Mouse (Mus musculus) gastrocnemius, adult 18-20 months (tissue): Measurements from ENCODE around the gene Eprs. TPM values are rescaled to one million over a fixed set of nuclear protein-coding genes. Genes with fewer than 3 reads are reported as not detected.

Experiments
- DNase-seq: peaks from one replicate; pipeline ENCODE4 v3.0.0; 2021; ENCODE audit warnings: low spot score
- total RNA-seq, 2 experiments: library from RNA; stranded (reverse); gene quantifications; 2 replicates each; pipeline ENCODE4 v1.2.3; 2021

The Eprs gene
- total RNA-seq, 2 experiments from 2014 or later: 130 to 135 TPM

DNA sequence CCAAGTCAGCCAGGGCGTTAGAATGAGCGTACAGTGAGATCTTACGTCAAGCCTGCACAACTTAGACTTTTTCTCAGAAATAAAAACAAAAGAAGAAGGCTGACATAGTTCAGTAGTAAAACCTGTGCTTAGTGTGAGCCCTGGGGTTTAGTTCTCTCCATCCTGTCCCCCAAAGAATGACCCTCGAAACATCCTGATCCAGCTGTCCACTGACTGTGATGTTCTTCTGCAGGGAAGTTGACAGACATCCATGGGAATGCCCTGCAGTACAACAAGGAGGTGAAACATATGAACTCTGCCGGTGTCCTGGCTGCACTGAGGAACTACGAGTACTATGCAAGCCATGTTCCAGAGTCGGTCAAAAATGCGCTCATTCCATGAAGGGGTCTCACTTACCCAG lies 6.6 kb upstream of the Eprs start:
- no peak for DNase-seq

DNA sequence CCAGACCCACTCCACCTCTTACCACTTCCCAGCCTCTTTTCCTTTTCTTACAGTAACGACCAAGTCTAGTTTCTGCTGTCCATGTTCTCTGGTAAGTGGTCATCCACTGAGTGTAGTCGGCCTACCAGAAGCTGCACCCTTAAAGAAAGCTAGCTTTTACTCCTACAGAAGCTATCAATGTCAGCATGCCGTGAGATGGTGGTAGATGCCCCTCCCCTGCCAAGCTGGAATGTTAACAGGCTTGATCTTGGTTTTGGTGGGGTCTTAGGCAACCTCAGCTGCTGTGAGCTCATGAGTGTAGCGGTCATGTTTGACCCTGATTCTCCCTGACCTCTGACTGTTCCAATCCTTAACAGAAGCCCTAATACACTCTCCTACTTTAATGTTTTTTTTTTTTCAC lies 4.6 kb upstream of the Eprs start:
- no peak for DNase-seq

- DNase-seq: peak; percentile 56
These were observed 810 bp downstream of the Eprs start for GRCm38 (mm10) chr1:185363526-185364182.

- no peak for DNase-seq
These were observed 1.3 kb downstream of the Eprs start for GRCm38 (mm10) chr1:185364183-185364540.

- DNase-seq: peak; percentile 47
These were observed 4.5 kb downstream of the Eprs start for GRCm38 (mm10) chr1:185367383-185367782.

DNA sequence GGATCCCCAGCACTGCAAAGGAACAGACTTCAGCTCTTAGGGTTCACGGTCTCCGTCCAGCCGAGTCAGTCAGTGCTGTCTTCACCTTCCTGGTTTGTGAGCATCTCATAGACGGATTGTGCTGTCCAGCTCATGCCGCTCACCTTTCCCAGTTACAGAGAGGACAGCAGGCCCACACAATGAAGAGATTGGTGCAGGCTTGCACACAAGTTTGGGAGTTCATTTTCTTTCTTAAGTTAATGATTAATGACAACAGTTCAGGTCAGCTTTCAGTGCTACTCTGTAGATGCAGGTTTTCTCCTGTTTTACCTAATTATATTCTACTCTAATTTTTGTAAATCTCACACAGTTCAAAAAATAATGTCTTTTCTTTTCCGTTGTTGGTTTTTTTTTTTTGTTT lies 7.1 kb downstream of the Eprs start:
- DNase-seq: no peak

DNA sequence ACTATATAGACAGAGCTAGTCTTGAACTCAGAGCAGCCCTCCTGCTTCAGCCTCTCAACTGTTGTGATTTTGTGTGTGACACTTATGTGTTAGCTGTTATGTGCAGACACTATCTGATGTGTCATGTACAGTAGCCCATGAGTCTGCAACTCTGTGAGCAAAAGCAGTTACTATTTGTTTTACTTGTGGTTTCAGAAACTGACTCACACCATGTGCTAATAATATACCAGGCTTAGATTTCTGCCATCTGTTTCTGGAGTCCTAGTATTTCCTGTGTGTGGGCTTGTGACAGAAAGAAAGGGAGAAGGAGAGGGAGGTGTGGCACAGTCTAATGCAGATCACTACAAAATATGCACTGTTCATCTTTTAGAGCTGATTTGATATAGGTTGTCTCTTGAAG lies 13.5 kb downstream of the Eprs start:
- peak; percentile 24 for DNase-seq

GRCm38 (mm10) chr1:185377429-185377828 lies 14.6 kb downstream of the Eprs start:
- DNase-seq: no peak

- DNase-seq: no peak
These were observed 38.8 kb downstream of the Eprs start for GRCm38 (mm10) chr1:185401615-185402014.

GRCm38 (mm10) chr1:185404021-185404420 lies 41.2 kb downstream of the Eprs start:
- DNase-seq: no peak

DNA sequence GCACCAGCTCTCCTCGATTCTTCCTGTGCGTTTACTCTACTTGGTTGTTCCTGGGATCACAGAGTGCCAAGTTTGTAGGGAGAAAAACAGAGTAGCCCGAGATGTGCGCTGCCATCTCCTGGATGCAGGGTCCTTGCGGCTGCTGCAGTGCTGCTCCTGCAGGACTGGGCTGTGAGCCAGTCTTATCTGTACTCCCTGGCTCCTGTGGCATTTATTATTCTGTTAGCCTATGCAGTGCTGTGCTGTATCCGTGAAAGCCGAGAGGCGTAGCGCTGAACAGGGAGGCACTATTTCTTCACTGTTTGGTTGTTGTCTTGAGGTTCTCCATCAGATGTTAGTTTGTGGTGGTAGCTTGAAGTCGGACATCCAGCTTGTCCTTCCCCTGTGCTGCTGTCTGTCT lies 43.1 kb downstream of the Eprs start:
- no peak for DNase-seq

DNA sequence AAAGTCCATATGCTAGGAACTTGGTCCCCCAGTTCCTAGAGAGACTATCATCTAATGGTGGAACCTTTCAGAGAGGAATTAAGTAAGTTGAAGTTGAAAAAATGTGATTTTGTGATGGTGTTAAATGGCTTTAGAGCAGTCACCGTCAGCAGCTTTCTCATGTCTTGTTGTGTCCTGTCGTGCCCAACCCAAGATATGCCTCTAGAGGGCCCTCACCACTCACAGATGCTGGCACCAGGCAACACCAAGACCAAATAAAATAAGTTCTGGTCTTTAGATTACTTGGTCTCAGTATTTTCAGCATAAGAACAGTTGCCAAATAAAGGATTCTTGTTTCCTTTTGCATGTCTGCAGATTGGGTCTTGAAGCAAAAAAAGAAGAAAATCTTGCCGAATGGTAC lies 47.0 kb downstream of the Eprs start:
- no peak for DNase-seq

DNA sequence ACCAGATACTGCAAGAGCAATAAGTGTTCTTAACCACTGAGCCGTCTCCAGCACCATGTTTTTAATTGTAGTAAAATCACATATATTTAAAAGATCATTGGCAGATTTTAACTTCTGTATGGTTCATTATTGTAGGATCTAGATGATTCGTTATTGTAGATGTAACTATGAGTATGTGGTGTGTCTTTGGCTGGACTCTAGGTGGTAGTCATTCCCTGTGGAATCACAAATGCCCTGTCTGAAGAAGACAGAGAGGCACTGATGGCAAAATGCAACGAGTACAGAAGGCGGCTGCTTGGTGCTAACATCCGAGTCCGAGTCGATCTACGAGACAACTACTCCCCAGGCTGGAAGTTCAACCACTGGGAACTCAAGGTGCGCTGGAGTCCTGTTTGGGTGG lies 55.2 kb downstream of the Eprs start:
- no peak for DNase-seq

DNA sequence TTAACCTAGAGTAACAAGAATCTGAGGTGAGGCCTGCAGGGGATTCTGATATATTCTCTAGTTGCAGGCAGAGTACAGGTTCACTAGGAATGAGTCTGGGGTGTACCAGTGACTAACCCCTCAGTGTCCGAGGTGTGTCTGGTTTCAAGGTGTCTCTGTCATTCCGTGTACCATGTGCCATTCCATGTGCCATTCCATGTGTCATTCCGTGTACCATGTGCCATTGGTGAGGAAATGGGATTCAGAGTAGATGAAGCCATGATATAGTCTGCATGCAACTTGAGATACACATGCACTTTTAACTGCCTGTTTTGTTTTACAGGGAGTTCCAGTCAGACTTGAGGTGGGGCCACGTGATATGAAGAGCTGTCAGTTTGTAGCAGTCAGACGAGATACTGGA lies 57.0 kb downstream of the Eprs start:
- no peak for DNase-seq

DNA sequence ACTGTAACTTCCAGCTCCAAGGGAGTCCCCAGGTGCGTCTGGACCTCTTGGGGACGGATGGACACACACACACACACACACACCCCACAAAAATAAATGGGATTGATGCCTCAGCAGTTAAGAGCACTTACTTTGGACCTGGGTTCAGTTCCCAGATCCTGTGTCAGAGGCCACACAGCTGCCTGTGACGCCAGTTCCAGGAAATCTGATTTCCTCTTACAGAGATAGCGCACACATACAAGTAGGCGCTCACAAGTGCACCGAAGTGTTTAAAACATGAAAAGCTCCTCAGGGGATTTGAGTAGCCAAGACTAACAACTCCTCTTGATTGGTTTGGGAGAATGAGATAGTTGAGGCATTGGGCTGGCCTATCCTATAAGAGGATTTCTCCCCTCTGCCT lies 57.9 kb downstream of the Eprs start:
- DNase-seq: no peak

- DNase-seq: no peak
These were observed 63.7 kb downstream of the Eprs start for GRCm38 (mm10) chr1:185426583-185426982.

DNA sequence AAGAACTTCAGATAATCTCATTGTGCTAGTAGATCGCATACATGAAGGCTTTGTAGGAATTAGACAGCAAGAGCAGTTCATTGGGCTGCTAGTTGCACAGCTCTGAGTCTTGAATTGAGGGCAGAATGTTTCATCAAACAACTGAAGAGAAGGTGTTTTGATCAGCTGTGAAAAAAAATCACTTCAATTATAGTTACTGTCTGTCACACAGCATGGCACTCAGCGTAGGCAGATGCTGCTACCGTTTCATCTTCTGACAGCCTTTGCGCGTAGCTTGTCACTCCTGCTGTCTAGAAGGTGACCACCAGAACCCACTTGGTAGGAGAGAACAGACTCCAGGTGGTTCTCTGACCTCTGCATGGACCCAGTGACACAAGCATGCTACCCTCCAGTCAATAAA lies 67.6 kb downstream of the Eprs start:
- no peak for DNase-seq

DNA sequence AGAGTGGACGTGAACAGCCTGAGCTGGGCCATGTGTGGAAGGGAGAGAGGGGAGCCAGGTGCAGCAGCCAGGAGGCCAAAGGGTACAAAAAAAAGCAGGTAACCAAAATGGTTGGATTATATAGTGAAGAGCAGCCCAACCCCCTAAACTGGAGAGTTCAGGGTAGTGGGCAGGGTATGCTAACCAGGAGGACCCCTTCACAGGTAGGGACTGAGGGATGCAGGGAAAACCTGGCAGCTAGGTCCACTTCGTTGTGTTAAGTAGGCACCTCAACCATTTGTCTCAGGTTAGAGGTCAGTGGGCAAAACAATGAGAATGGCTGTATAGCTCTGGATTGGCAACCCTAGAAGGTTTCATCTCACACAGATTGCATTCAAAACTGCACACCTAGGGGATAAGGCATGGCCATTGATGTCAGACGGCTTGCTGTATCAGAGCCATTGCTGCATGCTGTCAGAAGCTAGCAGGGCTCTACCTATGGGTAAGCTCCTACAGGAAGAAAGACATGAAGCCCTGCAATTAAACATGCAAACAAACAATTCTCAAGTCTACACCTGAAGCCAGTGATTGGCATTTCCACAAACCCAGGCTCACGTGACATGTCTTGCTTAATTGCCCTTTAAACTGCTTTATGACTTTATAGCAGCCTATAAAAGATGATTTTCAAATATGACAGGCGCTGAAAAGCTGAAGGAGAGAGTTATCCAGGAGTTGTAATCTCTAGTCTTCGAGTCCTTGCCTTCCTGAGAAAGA lies 68.6 kb downstream of the Eprs start:
- DNase-seq: no peak

DNA sequence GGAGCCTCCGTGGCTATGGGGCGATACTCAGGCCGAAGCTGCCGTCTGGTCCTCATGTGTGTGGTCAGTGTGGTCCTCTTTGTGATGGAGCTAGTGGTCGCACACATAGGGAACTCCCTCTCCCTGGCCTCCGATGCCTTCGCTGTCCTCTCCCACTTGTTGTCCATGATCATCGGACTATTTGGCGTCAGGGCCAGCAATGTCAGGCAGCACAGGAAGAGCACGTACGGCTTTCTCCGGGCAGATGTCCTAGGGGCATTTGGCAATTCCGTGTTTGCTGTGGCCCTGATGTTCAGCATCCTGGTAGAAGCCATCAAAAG lies 69.1 kb downstream of the Eprs start:
- DNase-seq: no peak

DNA sequence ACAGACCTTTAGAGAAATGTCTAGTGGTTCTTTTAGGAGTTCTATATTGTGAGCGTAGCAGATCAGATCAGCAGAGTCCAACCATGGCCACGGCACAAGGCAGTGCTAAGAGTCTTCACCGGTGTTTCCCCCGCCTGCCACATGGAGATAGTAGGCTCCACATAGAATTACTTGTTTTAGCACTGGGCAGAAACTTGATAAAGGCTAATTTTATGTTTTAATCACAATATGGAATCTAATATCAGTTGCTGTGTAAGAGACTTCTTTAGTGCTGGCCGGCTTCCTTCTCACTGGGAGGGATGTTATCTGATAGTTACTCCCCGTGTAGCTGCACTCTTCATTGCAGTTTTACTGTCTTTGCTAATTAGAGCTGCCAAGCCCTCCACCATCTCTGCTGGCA lies 70.3 kb downstream of the Eprs start:
- DNase-seq: no peak

GRCm38 (mm10) chr1:185438841-185439580 lies 76.2 kb downstream of the Eprs start:
- peak; percentile 15 for DNase-seq

- DNase-seq: no peak
These were observed 79.0 kb downstream of the Eprs start for GRCm38 (mm10) chr1:185441703-185442472.
